Mouse (Mus musculus) kidney, adult 2 months (tissue): ENCODE data around the gene Slc36a1.

Experiments used
- CTCF ChIP-seq: fragments of 200-500 bp; conservative IDR thresholded peaks from 2 replicates; pipeline ENCODE4 v1.5.1; 2011; ENCODE audit warnings: low read depth, mild to moderate bottlenecking, control low read depth, low read length, moderate library complexity, mixed read lengths; ENCODE audit not compliant: insufficient read depth, insufficient read length
- POLR2A ChIP-seq: fragments of 200-500 bp; IDR thresholded peaks from one replicate; pipeline ENCODE4 v1.6.1; 2011; ENCODE audit warnings: low read depth, low read length, control low read depth

GRCm38 (mm10) chr11:55221306-55221705 lies 17.2 kb downstream of the Slc36a1 start:
- TF ChIP-seq CTCF (no peak), POLR2A (no peak)
